Mouse (Mus musculus) ovary, postnatal 10 days (tissue): ENCODE measurements around the gene Ccser1.

ENCODE experiments used
- DNase-seq: peaks from one replicate; pipeline ENCODE4 v3.0.0; 2022; ENCODE audit warnings: low spot score

The Ccser1 gene

DNA sequence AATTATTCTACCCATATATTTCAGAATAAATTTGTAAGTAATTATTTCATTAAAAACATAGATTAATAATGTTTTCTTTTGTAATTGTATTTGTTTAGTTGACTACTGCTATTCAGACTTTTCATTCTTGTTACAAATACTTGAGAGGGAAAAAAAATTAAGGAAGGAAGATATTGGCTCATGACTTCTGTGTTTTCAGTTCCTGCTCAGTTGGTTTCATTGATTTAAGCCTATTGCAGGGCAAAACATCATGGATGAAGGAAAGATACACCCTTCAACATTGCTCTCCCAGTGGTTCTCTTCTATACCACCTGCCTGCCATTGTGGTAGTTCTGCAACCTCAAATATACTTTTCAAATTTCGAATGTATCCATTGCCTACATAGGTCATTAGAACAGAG is 541.1 kb downstream of the Ccser1 start:
- DNase-seq = no peak

DNA sequence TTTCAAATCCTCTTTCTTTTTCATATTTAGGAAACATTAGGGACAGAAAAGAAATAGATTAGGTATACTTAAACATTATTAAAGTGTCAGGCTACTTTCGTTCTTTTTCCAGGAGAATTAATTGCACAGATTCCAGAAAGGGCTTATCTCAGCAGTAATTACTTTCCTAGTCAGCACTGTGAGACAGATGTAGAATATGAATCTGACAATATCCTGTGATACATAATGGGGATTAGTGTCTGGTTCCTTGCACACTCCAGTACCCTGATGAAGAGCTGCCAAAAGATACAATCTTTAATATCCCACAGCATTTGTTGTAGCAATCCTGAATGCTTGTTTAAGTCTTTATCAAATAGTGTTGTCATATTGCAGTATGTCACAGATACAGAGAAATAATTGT is 548.9 kb downstream of the Ccser1 start:
- DNase-seq = no peak

DNA sequence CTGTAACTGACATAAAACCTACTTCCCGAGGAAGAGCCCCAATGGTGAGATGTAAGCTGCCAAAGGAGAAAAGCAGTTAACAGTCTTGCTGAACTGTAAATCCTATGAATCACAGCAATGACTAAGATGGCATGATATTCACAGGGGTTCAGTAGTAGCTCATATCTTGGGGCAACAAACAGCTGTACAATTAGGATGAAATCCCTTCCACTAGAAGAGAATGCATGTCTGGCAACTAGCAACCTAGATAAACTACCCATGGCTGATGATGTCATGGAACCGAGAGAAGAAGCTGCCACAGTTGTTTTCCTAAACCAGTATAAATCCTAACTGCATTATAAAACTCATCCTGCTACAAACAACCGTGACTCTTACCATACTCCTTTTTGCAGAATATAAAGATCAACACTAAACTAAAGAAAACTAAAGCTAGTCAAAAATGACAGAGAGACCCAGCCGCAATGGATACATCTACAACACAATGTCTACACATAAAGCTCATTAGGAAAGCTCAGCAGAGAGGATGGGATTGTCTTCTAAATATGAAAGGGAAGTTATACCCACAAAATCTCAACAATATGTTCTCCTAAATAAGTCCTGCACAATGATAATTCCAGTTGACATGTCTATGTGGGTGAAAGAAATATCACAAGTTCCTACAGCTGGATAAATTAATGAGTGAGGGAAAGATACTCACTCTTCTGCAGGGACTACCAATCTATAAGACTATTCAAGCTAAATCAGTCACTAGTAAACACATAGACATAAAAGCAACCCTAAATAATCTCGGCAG is 550.2 kb downstream of the Ccser1 start:
- DNase-seq = no peak

DNA sequence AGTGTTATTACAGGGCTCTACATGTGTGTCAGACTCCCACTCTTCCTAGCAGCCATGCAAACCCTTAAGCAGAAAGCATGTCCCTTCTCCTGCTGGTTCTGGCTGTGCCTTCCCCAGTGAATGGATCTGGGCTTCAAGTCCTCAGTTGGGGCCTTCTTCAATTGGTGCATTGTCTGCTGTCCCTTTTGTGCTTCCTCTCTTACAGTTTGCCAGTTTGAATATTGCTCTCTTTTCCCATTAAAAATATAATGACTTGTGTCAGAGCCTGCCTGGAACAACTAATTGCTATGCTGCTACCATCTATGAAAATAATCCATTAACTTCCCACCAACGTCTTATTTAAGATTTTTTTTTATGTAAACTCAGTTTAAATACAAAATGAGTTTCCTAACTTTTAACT is 566.2 kb downstream of the Ccser1 start:
- no peak for DNase-seq

DNA sequence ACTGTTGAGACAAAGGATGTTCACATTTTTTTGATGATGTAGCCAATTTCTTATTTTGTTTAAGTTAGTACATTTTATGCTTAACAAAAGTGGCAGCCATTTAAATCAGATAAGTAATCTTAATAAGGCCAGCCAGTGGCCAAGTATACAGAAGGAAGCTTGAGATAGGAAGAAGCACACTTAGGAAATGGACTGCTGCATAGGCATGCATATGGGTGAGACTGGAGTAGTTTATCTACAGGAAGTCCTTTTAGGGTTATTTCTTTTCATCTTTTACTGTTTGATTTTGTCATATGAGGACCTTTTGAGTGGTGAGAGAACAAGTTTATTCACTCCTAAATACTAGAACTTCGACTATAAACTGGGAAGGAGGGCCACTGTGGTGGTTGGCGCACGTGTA is 582.0 kb downstream of the Ccser1 start:
- no peak for DNase-seq

GRCm38 (mm10) chr6:61763379-61763778 is 583.3 kb downstream of the Ccser1 start:
- DNase-seq = no peak

GRCm38 (mm10) chr6:61765801-61766200 is 585.7 kb downstream of the Ccser1 start:
- DNase-seq = no peak

DNA sequence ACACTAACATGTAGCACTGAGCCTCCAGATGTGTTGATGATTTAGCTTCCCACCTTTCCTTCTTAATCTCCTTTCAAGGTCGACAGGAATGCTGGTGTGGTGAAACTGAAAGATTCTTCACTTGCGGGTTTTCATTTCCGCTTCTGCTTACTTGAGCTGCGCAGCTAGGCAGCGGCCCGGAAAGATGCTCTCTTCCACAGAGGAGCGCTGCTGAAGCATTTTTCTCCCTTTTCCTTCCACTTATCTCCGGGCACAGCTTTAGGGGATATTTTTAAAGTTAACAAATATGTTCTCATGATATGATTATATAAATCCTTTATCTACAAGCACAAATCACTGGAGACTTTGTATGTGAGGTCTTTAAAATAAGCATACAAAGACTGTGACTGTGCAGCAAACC is 587.0 kb downstream of the Ccser1 start:
- DNase-seq = no peak

GRCm38 (mm10) chr6:61786706-61787105 is 606.6 kb downstream of the Ccser1 start:
- no peak for DNase-seq

DNA sequence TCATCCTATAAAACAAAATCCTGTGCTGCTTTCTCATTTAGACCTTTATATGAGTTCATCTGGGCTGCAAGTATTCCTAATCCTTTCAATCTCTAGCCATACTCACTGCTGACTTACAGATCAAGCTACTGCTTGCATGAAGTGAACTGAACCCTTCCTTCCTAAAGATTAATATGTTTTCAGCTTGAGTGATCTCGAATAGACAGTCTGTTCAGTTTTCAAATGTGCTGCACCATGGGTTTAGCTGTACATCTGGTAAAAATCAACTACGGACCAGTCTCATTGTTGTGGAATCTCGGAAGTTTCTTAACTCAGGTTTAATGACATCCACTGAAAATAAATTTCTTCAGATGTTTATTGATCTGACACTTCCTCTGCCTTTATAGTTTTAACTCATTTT is 620.8 kb downstream of the Ccser1 start:
- no peak for DNase-seq

DNA sequence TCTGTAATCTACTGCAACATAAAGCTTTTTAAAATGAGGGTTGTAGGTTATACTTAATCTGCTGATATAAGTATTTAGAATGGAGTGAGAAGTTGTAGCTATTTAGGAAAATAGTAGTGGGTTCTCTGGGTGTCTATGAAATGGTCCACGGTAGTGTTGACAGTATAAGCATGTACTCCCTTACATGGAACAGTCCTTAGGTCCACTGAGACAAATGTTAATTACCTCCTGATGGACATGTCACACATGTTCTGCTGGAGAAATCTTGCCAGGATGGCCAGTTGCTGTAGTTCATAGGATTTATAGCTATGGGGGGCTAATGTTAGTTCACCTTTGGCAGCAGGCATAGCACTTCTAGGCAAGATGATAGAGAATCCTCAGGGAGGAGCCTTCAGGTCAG is 625.4 kb downstream of the Ccser1 start:
- DNase-seq = no peak

DNA sequence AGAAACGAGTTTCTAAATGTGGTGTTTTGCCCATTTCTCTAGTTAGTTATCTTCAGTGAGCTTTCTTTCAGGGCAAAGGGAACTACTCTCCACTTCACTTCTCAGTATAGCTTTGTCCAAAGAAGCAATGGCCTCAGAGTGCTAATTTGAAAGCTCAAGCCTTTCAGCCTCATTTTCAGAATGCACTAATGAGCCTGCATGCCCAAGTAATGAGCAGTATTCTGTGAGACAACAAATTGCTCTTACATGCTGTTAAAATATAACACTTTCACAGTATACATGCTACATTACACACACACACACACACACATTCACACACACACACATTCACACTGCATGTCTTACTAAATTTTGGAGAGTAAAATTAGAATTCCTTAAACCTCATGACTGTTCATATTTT is 637.6 kb downstream of the Ccser1 start:
- no peak for DNase-seq

- DNase-seq = no peak
These were observed 696.2 kb downstream of the Ccser1 start for GRCm38 (mm10) chr6:61876302-61876701.

DNA sequence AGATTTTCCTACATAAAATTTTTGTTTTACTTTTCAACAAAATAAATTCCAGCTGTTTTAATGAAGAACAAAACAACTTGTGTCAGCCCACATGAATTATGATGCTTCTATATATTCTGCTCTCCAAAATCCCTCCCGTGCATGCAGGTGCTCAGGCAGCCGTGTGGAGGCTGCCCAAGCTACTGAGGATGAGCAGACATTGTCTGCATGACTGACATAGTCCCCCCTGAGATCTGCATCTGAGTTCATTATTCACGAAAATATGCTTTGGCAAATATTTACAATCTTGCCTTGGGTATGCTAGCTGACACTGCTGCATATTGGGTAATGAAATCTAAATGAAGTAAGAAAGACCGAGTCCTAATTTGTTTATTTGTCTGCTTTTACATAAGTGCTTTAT is 718.1 kb downstream of the Ccser1 start:
- DNase-seq = no peak

DNA sequence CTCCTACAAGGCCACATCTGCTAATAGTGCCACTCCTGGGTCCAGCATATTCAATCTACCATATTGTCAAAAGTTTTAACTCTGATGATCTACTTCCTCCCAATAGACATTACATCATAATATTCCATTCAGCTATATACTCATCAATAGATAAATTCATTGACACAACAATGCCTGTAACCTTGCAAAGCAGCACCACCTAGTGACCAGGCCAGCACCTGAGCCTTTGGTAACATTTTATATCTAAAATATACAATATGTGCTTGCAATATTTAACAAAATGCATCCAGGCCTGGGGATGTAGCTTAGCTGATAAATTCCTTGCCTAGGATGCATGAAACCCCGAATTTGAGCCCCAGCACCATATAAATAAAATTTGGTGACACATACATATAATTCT is 722.6 kb downstream of the Ccser1 start:
- no peak for DNase-seq

GRCm38 (mm10) chr6:61912896-61913295 is 732.8 kb downstream of the Ccser1 start:
- no peak for DNase-seq

GRCm38 (mm10) chr6:61931622-61932021 is 751.5 kb downstream of the Ccser1 start:
- no peak for DNase-seq

DNA sequence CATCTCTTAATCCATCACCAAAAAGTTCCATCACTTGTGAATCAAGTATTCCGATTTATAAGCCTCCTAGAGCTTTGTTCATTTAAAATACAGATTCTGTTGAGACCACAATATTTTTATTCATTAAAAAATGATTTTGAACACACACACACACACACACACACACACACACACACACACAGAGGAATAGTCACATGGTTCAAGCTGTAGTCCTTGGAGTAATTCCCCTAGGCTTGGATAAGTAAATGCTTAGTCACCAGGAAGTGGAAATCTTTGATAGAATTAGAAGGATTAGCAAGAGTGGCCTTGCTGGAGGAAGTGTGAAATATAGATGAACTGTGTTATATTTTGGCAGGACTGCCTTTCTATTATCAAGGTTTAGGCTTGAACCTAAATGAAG is 756.5 kb downstream of the Ccser1 start:
- DNase-seq = no peak

GRCm38 (mm10) chr6:61939236-61939635 is 759.1 kb downstream of the Ccser1 start:
- DNase-seq = no peak

DNA sequence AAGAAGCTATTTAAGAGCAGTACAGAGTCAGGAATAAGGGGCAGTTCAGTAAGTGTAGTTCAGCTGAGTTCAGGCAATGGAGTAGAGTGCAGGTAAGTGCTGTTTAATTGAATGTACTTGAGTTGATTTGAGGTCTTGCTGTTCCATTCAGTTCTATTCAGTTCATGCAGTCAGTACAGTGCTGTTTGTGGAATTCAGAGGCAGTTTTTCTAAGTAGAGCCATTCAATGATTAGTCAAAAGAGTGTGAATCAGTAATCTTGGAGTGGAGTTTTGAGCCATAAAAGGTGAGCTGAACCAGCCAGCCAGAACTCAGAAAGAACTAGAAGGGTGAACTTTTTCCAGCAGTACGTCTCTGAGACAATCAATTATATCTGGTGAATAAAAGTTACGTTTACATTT is 773.6 kb downstream of the Ccser1 start:
- no peak for DNase-seq

DNA sequence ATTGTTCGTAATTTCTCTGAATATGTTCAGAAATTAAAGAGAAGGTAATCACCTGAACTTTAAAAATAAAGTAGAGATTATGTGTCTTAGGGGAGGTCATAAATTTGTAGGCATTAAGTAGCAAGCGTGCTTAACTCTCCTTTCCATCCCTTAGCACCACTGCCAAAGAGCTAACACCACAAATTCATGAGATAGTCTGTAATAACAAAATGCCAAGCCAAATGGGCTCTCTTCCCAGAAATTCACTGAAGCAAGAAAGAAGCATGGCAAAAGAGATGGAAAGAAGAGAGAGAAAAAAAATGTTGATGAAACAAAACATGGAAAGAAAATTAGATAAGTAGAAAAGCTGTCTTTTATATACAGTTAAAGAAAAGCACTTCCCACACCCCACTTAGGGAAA is 796.8 kb downstream of the Ccser1 start:
- DNase-seq = no peak

- no peak for DNase-seq
These were observed 798.3 kb downstream of the Ccser1 start for GRCm38 (mm10) chr6:61978379-61978778.

GRCm38 (mm10) chr6:62014374-62014773 is 834.2 kb downstream of the Ccser1 start:
- DNase-seq = no peak

GRCm38 (mm10) chr6:62044454-62044853 is 864.3 kb downstream of the Ccser1 start:
- no peak for DNase-seq
